Mouse (Mus musculus): Measurements from ENCODE around the gene Fat2.

- TF ChIP-seq CTCF (IDR thresholded peaks at IDR 0.05; ENCODE audit: low read depth, low read length) (no peak), POLR2A (IDR thresholded peaks at IDR 0.05; ENCODE audit: borderline replicate concordance, low read depth, low read length) (no peak)
These were observed 46.4 kb downstream of the Fat2 start for GRCm38 (mm10) chr11:55289851-55290391.
